Mouse (Mus musculus): ENCODE measurements around the gene Zkscan14. TPM values are rescaled to one million over a fixed set of nuclear protein-coding genes. Genes with fewer than 3 reads are reported as not detected.
"Not testable (repeated sequence)": the region's sequence is repeated elsewhere in the genome, so short reads cannot be mapped to it uniquely, and the experiment has no call there.

The Zkscan14 gene
- 3.8 and 3.9 TPM in 2 replicates for polyA plus RNA-seq (2012; rRNA removed)

DNA sequence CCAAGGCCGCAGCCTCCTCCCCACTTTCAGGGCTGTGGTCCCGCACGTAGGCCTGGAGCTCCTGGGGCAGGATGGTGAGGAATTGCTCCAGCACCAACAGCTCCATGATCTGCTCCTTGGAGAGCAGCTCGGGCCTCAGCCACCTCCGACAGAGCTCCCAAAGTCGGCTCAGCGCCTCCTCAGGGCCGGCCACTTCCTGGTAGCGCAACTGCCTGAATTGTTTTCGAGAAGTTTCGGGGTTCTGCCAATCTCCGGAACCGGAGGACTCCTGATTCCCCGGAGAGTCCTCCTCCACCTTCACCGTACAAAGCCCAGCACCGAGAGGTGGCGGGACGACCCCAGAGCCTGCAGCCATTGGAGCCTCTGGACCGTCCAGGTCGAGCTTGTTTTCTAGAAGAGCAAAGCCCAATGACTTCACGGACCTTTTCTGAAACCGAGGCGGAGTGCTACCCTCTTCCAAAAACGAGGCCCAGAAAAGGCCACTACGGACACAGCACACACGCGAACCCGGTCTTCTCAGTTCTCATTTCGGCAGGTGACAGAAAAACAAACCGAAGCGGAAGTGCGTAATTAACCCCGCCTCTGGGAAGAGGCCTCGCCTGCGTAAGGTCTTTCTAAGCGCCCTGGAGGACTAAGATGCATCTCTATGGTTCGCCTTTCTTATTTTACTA lies at the start of gene Zkscan14:
Zkscan14 (minus strand) TSS at position 548 of the 671 bp plus-strand sequence.
- WGBS, result under 1% methylated on average over 37 of the region's 37 CpGs
- no peak for TF ChIP-seq POLR2A (IDR thresholded peaks at IDR 0.05; ENCODE audit: low read depth, low read length)
- no peak for TF ChIP-seq CTCF (conservative IDR thresholded peaks at IDR 0.05; ENCODE audit: insufficient read depth, insufficient read length, low read depth, low read length)
- no peaks in the 10 kb centered on the region for H3K36me3 ChIP-seq (ENCODE audit: control insufficient read depth, insufficient read depth, low read length)
- no peaks in the 10 kb centered on the region for H3K27me3 ChIP-seq (replicated peaks; ENCODE audit: control insufficient read depth, insufficient read depth, low read length)
- peaks cover 6% of the 10 kb centered on the region; the same call in 1 of the 2 replicates for H3K4me1 ChIP-seq (ENCODE audit: control insufficient read depth, insufficient read depth, low read length)
- peak within 1 kb of the TSS; percentile 81 for H3K27ac ChIP-seq (ENCODE audit: insufficient read depth, low read depth, low read length)
- peak within 1 kb of the TSS; percentile 94 for H3K4me3 ChIP-seq (ENCODE audit: insufficient read depth, low read depth, low read length)
- DNase-seq, result peak; percentile 87

DNA sequence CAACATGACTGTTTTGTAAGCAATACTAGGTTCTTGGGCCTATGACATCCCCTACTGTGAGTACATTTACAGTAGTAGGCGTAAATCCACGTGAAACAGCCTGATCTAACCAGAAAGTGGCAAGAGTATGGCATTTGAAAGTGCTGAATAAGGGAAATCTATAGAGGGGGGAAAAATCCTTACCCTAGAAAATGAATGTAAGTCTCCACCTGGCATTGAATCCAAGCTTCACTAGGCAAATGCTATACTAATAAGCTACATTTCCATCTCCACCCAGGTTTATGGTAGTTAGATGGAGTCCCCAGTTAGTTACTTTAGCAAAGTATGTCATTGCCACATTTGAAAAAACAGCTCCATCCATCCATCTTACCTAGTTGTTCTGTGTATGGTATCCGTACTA lies 47.9 kb upstream of the Zkscan14 start:
- WGBS, result 95% methylated on average over 3 of the region's 3 CpGs
- TF ChIP-seq CTCF (conservative IDR thresholded peaks at IDR 0.05; ENCODE audit: insufficient read depth, insufficient read length, low read depth, low read length) (no peak), POLR2A (IDR thresholded peaks at IDR 0.05; ENCODE audit: low read depth, low read length) (no peak)
- peaks cover 7% of the 10 kb centered on the region for H3K36me3 ChIP-seq (ENCODE audit: control insufficient read depth, insufficient read depth, low read length)

DNA sequence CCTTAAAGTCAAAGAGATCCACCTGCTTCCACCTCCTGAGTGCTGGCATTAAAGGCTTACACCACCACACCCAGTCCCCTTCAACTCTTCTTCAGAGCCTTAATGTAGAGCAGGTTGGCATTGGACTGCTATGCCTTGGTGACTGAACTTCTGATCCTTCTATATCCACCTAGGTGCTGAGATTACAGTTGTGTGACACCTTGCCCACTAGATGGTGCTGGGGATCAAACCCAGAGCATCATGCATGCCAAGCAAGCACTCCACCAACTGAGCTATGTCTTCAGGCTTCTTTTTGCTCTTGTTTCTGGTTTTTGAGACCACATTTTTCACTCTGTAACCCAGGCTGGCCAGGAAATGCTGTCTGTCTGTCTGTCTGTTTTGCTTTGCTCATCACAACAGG lies 33.0 kb upstream of the Zkscan14 start:
- TF ChIP-seq CTCF (conservative IDR thresholded peaks at IDR 0.05; ENCODE audit: insufficient read depth, insufficient read length, low read depth, low read length) (peak; percentile 70), POLR2A (IDR thresholded peaks at IDR 0.05; ENCODE audit: low read depth, low read length) (no peak)
- H3K27me3 ChIP-seq (replicated peaks; ENCODE audit: control insufficient read depth, insufficient read depth, low read length), result no peaks in the 10 kb centered on the region
- peak; percentile 55 for DNase-seq
- H3K4me1 ChIP-seq (ENCODE audit: control insufficient read depth, insufficient read depth, low read length), result peaks cover 9% of the 10 kb centered on the region; the same call in 1 of the 2 replicates
- H3K36me3 ChIP-seq (ENCODE audit: control insufficient read depth, insufficient read depth, low read length), result peaks cover 12% of the 10 kb centered on the region
- no peak overlapping the region for H3K4me3 ChIP-seq (ENCODE audit: insufficient read depth, low read depth, low read length)
- H3K27ac ChIP-seq (ENCODE audit: insufficient read depth, low read depth, low read length), result no peak overlapping the region

More for the DNA sequence above, 47.9 kb upstream of the Zkscan14 start:
- Histone ChIP-seq H3K4me3 (ENCODE audit: insufficient read depth, low read depth, low read length) (no peak overlapping the region), H3K4me1 (ENCODE audit: control insufficient read depth, insufficient read depth, low read length) (no peaks in the 10 kb centered on the region), H3K27me3 (replicated peaks; ENCODE audit: control insufficient read depth, insufficient read depth, low read length) (no peaks in the 10 kb centered on the region), H3K27ac (ENCODE audit: insufficient read depth, low read depth, low read length) (no peak overlapping the region)
- DNase-seq, result no peak

DNA sequence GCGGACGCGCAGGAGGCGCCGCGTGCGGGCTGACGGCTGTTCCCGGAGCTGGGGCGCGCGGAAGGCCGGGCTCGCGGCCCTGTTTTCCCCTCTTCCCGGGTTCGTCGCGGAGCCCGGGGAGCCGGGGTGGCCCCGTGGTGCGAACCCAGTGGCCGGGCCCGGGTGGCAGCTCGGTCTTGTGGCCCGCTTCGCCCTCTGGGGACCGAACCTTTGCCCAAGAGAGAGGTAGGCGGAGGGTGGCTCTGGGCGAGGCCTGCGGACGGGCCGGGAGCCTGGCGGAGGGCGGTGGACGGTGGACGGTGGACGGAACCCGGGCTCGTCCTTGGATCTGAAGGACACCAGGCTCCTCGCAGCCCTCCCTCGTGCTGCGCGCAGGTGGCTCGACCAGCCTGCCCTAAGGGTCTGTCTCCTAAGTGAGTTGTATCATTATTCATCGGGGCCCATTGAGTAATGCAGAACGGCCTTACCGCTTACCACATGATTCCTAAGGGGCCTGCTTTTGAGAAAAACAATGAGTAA lies 30.3 kb upstream of the Zkscan14 start:
- peaks cover 7% of the 10 kb centered on the region; the same call in 1 of the 2 replicates for H3K36me3 ChIP-seq (ENCODE audit: control insufficient read depth, insufficient read depth, low read length)
- DNase-seq, result no peak
- H3K27ac ChIP-seq (ENCODE audit: insufficient read depth, low read depth, low read length), result peak overlapping the region; percentile 55
- no peak for TF ChIP-seq POLR2A (IDR thresholded peaks at IDR 0.05; ENCODE audit: low read depth, low read length)
- TF ChIP-seq CTCF (conservative IDR thresholded peaks at IDR 0.05; ENCODE audit: insufficient read depth, insufficient read length, low read depth, low read length), result no peak
- H3K4me1 ChIP-seq (ENCODE audit: control insufficient read depth, insufficient read depth, low read length), result peaks cover 9% of the 10 kb centered on the region; the same call in 1 of the 2 replicates
- under 1% methylated on average over 49 of the region's 49 CpGs for WGBS
- H3K27me3 ChIP-seq (replicated peaks; ENCODE audit: control insufficient read depth, insufficient read depth, low read length), result no peaks in the 10 kb centered on the region
- H3K4me3 ChIP-seq (ENCODE audit: insufficient read depth, low read depth, low read length), result peak overlapping the region; percentile 75

DNA sequence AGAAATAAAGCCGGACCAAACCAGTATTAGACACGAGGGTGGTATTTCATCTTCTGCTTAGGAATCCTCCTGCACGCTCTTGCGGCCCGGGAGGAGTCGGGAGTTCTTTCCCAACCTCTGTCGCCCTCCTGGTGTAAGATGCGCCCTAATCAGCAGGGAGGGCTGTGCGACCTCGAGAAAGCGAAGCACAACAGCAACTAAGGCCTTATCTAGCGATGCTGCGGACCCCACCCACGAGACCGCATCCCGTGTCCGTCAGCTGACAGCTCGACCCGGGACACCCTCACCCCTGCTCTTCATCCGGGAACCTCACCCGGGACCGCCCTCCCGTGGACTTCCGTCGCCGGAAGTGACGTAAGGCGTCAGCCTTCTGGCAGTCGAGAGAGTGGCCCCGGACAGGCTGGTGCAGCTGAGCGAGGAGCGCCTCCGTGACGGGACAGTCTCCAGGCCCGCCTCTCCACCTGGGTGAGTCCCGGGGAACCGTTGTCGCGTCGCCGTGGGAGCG lies 29.8 kb upstream of the Zkscan14 start, which contains the start of gene Zfp655:
Zfp655 (plus strand) TSS at position 349 of the 505 bp plus-strand sequence.
- Histone ChIP-seq H3K27me3 (replicated peaks; ENCODE audit: control insufficient read depth, insufficient read depth, low read length) (no peaks in the 10 kb centered on the region), H3K27ac (ENCODE audit: insufficient read depth, low read depth, low read length) (peak within 1 kb of the TSS; percentile 97), H3K4me1 (ENCODE audit: control insufficient read depth, insufficient read depth, low read length) (peaks cover 12% of the 10 kb centered on the region; the same call in 1 of the 2 replicates), H3K36me3 (ENCODE audit: control insufficient read depth, insufficient read depth, low read length) (peaks cover 6% of the 10 kb centered on the region; the same call in 1 of the 2 replicates), H3K4me3 (ENCODE audit: insufficient read depth, low read depth, low read length) (peak within 1 kb of the TSS; percentile 75)
- peak; percentile 98 for TF ChIP-seq POLR2A (IDR thresholded peaks at IDR 0.05; ENCODE audit: low read depth, low read length)
- TF ChIP-seq CTCF (conservative IDR thresholded peaks at IDR 0.05; ENCODE audit: insufficient read depth, insufficient read length, low read depth, low read length), result no peak
- under 1% methylated on average over 42 of the region's 42 CpGs for WGBS
- DNase-seq, result peak; percentile 99

DNA sequence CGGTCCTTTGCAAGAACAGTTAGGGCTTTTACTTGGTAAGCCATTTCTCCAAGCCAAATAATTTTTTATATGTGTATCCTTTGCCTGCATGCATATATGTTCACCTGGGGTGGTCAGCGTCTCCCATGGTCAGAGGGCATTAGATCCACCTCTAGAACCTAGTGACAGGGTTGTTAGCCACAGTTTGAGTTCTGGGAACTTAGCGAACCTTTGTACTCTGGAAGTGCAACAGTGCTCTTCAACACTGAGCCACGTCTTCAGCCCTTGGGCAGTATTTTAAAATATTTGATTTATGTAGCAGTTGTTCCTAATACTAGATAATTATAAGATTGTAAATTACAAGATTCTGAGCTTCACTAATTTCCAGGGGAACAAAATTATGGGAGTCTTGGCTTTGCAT lies 29.0 kb upstream of the Zkscan14 start:
- H3K36me3 ChIP-seq (ENCODE audit: control insufficient read depth, insufficient read depth, low read length), result peaks cover 6% of the 10 kb centered on the region; the same call in 1 of the 2 replicates
- WGBS, result 67% methylated on average over 4 of the region's 4 CpGs

DNA sequence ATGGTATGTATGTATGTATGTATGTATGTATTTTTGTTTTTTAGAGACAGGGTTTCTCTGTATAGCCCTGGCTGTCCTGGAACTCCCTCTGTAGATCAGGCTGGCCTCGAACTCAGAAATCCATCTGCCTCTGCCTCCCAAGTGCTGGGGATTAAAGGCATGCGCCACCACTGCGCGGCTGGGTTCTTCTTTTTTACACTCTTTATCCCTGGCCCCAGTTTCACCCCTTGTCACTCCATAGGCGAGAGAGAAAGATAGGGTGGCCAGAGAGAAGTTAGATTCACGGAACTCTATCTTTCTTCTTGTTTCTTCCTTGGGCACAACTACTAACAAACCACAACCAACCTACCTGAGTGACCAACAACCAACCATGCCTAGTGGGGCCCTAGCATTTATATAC lies 27.6 kb upstream of the Zkscan14 start:
- not testable (repeated sequence) for DNase-seq; H3K4me3 ChIP-seq (ENCODE audit: insufficient read depth, low read depth, low read length); H3K36me3 ChIP-seq (ENCODE audit: control insufficient read depth, insufficient read depth, low read length); H3K27me3 ChIP-seq (replicated peaks; ENCODE audit: control insufficient read depth, insufficient read depth, low read length); H3K27ac ChIP-seq (ENCODE audit: insufficient read depth, low read depth, low read length)
- WGBS, result 85% methylated on average over 6 of the region's 6 CpGs
- peaks cover 16% of the 10 kb centered on the region; the same call in 1 of the 2 replicates for H3K4me1 ChIP-seq (ENCODE audit: control insufficient read depth, insufficient read depth, low read length)

More for the DNA sequence above, 29.0 kb upstream of the Zkscan14 start:
- Histone ChIP-seq H3K4me3 (ENCODE audit: insufficient read depth, low read depth, low read length) (no peak overlapping the region), H3K27ac (ENCODE audit: insufficient read depth, low read depth, low read length) (peak overlapping the region; percentile 97), H3K4me1 (ENCODE audit: control insufficient read depth, insufficient read depth, low read length) (peaks cover 16% of the 10 kb centered on the region; the same call in 1 of the 2 replicates), H3K27me3 (replicated peaks; ENCODE audit: control insufficient read depth, insufficient read depth, low read length) (no peaks in the 10 kb centered on the region)
- DNase-seq, result peak; percentile 83
- TF ChIP-seq CTCF (conservative IDR thresholded peaks at IDR 0.05; ENCODE audit: insufficient read depth, insufficient read length, low read depth, low read length) (no peak), POLR2A (IDR thresholded peaks at IDR 0.05; ENCODE audit: low read depth, low read length) (no peak)

All from kidney, adult 2 months (tissue).